Mouse (Mus musculus) Patski (cell line): ENCODE results near the gene Tmem132c. TPM values are rescaled to one million over a fixed set of nuclear protein-coding genes. Genes with fewer than 3 reads are reported as not detected.

Experiments used
- ATAC-seq: fragments of 100-300 bp; one replicate; pipeline ENCODE4 v1.8.0; 2021
- CTCF ChIA-PET: fragments of 350-600 bp; sonication (Branson Sonifier 250); formaldehyde crosslinking; loops from one replicate; lab custom pipeline; 2022; ENCODE audit warnings: inconsistent platforms; lab: Charles Lee
- POLR2A ChIA-PET: fragments of 350-600 bp; sonication (Branson Sonifier 250); formaldehyde crosslinking; loops from one replicate; lab custom pipeline; 2022; ENCODE audit warnings: antibody characterized with exemption, inconsistent platforms; lab: Charles Lee
- DNase-seq: peaks from one replicate; pipeline ENCODE4 v3.0.0-alpha.2; 2011; ENCODE audit warnings: low read depth, low spot score
- H3K27me3 ChIP-seq: fragments of 371-371 bp; one replicate; pipeline ENCODE4 v1.5.1; 2021
- CTCF ChIP-seq: fragments of 100-300 bp; IDR thresholded peaks from one replicate; pipeline ENCODE4 v1.5.1; 2021
- in situ Hi-C: fragments of 300-500 bp; cut with MboI; formaldehyde crosslinking; loops from 3 replicates; pipeline ENCODE4 v1.11.1; 2018; ENCODE audit warnings: low pct_unique_long_range_greater_than_20kb, mixed read lengths
- polyA plus RNA-seq: library from polyadenylated mRNA; unstranded; gene quantifications from one replicate; pipeline ENCODE4 v1.2.3, GENCODE M21; 2021

Tmem132c gene
- polyA plus RNA-seq, 1 experiment from 2014 or later, result not detected

DNA sequence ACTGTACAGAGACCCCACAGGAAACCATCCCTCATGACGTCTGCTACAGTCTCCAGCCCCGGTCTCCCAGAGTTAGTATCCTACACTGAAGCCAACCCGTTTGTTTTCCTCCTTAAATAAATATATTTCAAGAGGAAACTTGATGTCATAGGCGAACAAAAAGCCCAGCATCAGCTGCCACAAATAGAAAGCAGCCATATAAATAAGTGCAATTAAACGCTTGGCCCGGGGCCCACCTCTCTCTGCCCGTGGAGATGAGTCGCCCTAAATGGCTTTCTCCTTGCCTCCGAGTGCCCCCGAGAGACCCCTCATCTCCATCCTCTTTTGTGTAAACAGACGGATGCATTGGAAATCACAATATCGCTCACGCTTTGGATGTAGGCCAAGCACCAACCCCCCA, 247.1 kb downstream of the Tmem132c start:
- ChIA-PET POLR2A (no interaction called here), CTCF (no interaction called here)
- ATAC-seq, result no peak
- no peaks in the 10 kb centered on the region for H3K27me3 ChIP-seq
- in situ Hi-C loops, result no loop called here
- TF ChIP-seq CTCF, result no peak
- no peak for DNase-seq

GRCm38 (mm10) chr5:127491724-127492123, 250.1 kb downstream of the Tmem132c start:
- DNase-seq (no peak), ATAC-seq (no peak)
- POLR2A ChIA-PET, result no interaction called here
- in situ Hi-C loops, result no loop called here
- CTCF ChIA-PET, result no interaction called here
- no peak for TF ChIP-seq CTCF
- H3K27me3 ChIP-seq, result no peaks in the 10 kb centered on the region

- TF ChIP-seq CTCF, result no peak
- ATAC-seq (no peak), DNase-seq (no peak)
- H3K27me3 ChIP-seq, result no peaks in the 10 kb centered on the region
- ChIA-PET POLR2A (no interaction called here), CTCF (no interaction called here)
- in situ Hi-C loops, result no loop called here
Measured at GRCm38 (mm10) chr5:127496895-127497294, 255.3 kb downstream of the Tmem132c start.

GRCm38 (mm10) chr5:127499151-127499827, 257.7 kb downstream of the Tmem132c start:
- ATAC-seq, result no peak
- in situ Hi-C loops, result no loop called here
- POLR2A ChIA-PET, result no interaction called here

DNA sequence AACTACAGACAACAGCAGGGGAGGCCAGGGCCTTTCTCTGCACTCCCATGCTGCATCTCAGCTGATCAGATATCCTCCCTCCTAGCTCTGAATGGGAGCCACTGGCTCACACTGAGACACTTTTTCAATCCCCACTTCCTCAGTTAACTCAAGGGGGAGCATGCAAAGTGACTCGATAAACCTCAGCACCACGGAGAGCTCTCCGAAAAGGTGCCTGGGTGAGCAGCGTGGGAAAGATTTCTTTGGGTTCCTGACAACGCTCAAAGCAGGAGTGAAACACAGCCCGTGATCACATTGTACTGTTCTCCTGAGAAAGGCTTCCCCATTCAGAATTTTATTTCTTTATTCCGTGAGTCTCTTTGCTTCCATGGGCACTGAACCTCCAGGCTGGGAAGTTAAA, 261.2 kb downstream of the Tmem132c start:
- in situ Hi-C loops, result no loop called here
- ChIA-PET POLR2A (no interaction called here), CTCF (no interaction called here)
- TF ChIP-seq CTCF, result no peak
- no peak for DNase-seq
- ATAC-seq, result no peak
- no peaks in the 10 kb centered on the region for H3K27me3 ChIP-seq

More at GRCm38 (mm10) chr5:127499151-127499827, 257.7 kb downstream of the Tmem132c start:
- CTCF ChIA-PET, result no interaction called here
- TF ChIP-seq CTCF, result no peak
- no peak for DNase-seq
- H3K27me3 ChIP-seq, result no peaks in the 10 kb centered on the region

- TF ChIP-seq CTCF, result no peak
- DNase-seq (no peak), ATAC-seq (no peak)
- POLR2A ChIA-PET, result no interaction called here
- in situ Hi-C loops, result no loop called here
- CTCF ChIA-PET, result no interaction called here
- no peaks in the 10 kb centered on the region for H3K27me3 ChIP-seq
Measured at GRCm38 (mm10) chr5:127505697-127506096, 264.1 kb downstream of the Tmem132c start.

DNA sequence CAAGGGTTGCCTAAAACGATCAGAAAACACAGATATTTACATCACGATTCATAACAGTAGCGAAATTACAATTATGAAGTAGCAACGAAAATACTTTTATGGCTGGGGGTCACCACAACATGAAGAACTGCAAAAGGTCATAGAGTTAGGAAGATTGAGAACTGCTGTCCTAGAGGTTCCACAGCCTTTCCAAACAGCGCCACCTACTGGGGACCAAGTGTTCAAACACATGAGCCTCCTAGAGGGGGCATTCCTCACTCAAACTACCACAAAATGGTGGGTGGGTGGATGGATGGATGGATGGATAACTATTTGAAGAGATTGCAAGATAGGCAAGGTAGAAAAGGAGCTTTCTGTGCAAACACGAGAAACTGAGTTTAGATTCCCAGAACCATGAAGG, 270.0 kb downstream of the Tmem132c start:
- ChIA-PET POLR2A (no interaction called here), CTCF (no interaction called here)
- no peak for ATAC-seq
- in situ Hi-C loops, result no loop called here
- no peak for DNase-seq
- TF ChIP-seq CTCF, result no peak
- no peaks in the 10 kb centered on the region for H3K27me3 ChIP-seq

DNA sequence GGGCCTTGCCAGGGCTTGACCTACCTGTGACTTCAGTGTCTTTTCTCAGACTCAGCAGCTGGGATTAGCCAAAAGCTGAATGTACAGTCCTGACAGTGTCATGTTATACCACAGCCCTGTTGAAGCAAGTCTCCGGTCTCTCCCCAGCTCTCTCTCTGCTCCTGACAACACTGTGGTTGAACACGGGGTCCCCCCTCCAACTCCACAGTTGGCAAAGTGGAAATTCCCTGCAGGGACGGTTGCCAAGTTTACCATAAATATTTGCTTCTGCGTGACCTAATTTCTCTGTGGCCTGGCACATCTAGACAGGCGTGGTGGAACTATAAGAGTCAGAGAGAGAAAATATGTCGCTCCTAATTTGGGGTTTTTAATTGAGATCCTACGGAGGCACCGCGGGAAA, 274.4 kb downstream of the Tmem132c start:
- in situ Hi-C loops, result no loop called here
- H3K27me3 ChIP-seq, result no peaks in the 10 kb centered on the region
- CTCF ChIA-PET, result no interaction called here
- TF ChIP-seq CTCF, result no peak
- DNase-seq (no peak), ATAC-seq (no peak)
- POLR2A ChIA-PET, result no interaction called here

DNA sequence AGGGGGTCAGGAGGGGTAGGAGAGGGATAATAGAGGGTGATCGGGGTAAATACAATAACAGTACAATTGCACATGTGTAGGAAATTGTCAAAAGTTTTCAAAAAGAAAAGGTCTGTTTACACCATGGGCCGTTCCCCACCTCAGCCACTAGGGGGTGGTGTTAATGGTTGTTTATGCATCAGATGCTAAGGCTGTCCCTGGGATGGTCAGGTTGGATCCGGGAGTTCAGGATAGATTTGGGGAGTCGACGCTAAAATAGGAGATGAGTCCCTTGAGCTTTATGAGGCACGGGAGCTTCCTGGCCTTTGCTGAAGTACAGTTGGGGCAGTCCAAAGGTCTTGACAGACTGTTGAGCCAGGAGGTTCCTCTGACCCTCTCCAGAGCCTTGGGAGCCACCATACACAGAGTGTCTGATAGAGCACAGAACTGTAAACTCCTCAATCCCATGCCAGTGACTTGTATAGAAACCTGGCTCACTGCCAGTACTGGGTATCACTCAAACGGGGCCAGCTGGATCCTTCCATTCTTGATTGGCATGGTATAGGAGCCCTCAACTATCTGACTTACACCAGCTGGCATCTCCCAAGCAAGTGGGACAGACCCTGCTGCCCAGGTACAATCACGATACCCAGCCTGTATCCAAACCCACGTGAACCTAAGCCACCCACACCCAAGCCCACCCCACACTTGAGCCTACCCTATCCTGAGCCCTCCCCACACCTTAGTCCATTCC, 281.3 kb downstream of the Tmem132c start:
- no peak for DNase-seq
- ChIA-PET POLR2A (no interaction called here), CTCF (no interaction called here)
- in situ Hi-C loops, result no loop called here
- no peaks in the 10 kb centered on the region for H3K27me3 ChIP-seq
- no peak for ATAC-seq
- TF ChIP-seq CTCF, result peak; percentile 19

- DNase-seq (no peak), ATAC-seq (no peak)
- ChIA-PET POLR2A (no interaction called here), CTCF (no interaction called here)
- in situ Hi-C loops, result no loop called here
- H3K27me3 ChIP-seq, result no peaks in the 10 kb centered on the region
- TF ChIP-seq CTCF, result no peak
Measured at GRCm38 (mm10) chr5:127527344-127527974, 285.9 kb downstream of the Tmem132c start.

- TF ChIP-seq CTCF, result no peak
- CTCF ChIA-PET, result no interaction called here
- no peak for ATAC-seq
- no peak for DNase-seq
- POLR2A ChIA-PET, result no interaction called here
- no peaks in the 10 kb centered on the region for H3K27me3 ChIP-seq
- in situ Hi-C loops, result no loop called here
Measured at GRCm38 (mm10) chr5:127537508-127537907, 295.9 kb downstream of the Tmem132c start.
